Mouse (Mus musculus) kidney, adult 2 months (tissue): ENCODE data around the gene Tnfaip8l1.

Experiments
- CTCF ChIP-seq: fragments of 200-500 bp; conservative IDR thresholded peaks from 2 replicates; pipeline ENCODE4 v1.5.1; 2011; ENCODE audit warnings: low read depth, mild to moderate bottlenecking, control low read depth, low read length, moderate library complexity, mixed read lengths; ENCODE audit not compliant: insufficient read depth, insufficient read length
- POLR2A ChIP-seq: fragments of 200-500 bp; IDR thresholded peaks from one replicate; pipeline ENCODE4 v1.6.1; 2011; ENCODE audit warnings: low read depth, low read length, control low read depth

GRCm38 (mm10) chr17:56170636-56171035 is 8.4 kb downstream of the Tnfaip8l1 start:
- TF ChIP-seq CTCF (no peak), POLR2A (no peak)
